Mouse (Mus musculus) left cerebral cortex, postnatal 25 days (tissue): ENCODE measurements around the gene Cdh23. TPM values are rescaled to one million over a fixed set of nuclear protein-coding genes. Genes with fewer than 3 reads are reported as not detected.

Source experiments
- DNase-seq, 2 experiments: peaks; one replicate each; pipeline ENCODE4 v3.0.0; 2022; ENCODE audit warnings: low spot score in 2 of 2, mixed read lengths in 1 of 2
- intact Hi-C: fragments of 180-260 bp; cut with DNase I; formaldehyde crosslinking; loops from one replicate; pipeline ENCODE4 v1.15.1; 2025
- total RNA-seq, 2 experiments: library from RNA; stranded (reverse); gene quantifications; 2 replicates each; pipeline ENCODE4 v1.2.3; 2021

The Cdh23 gene
- total RNA-seq, 2 experiments from 2014 or later: 1.7 to 2.5 TPM

DNA sequence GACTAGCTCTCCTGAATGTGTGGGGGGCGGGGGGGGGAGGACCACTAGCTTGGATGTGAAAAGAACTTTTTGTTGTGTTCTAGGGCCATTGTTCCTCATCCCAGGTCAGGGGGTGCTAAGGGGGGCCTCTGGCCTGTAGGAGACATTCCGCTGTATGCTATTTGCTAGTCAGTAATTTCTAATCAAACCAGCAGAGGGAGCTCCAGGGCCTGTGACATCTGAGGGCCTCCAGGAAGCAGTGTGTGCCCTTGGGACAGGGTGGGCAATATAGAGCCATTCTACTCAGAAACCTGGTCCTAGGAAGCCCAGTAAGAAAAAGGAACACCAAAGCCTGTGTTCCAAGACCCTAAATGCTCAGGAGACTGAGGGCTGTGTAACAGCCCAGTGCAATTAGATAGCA lies 164.9 kb downstream of the Cdh23 start:
- DNase-seq: peak; percentile 45 to 53
- intact Hi-C loops: loop anchor here (1.0 to 5.0 kb wide), 4 partner anchors 156 to 226 kb away; no protein-coding TSS in a partner anchor

DNA sequence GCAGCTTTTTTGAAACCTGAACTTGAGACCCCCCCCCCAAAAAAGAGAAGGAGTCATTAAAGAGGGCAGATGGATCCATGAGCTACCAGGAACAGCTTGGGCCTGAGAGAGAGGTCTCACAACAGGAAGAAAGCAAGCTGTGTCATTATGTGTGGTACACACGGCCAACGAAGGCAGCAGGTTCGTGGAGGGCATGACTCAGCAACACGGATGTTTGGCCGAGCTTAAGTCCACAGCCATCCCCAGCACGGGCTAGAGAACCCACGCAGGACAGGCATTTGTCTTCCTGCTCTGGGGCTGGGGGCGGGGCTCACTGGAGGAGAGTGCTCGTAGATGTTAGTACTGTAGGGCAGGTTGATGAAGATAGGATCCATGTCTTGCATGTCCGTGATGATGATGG lies 165.7 kb downstream of the Cdh23 start:
- no peak for DNase-seq
- intact Hi-C loops: loop anchor here (1.0 to 5.0 kb wide), 4 partner anchors 157 to 227 kb away; no protein-coding TSS in a partner anchor

DNA sequence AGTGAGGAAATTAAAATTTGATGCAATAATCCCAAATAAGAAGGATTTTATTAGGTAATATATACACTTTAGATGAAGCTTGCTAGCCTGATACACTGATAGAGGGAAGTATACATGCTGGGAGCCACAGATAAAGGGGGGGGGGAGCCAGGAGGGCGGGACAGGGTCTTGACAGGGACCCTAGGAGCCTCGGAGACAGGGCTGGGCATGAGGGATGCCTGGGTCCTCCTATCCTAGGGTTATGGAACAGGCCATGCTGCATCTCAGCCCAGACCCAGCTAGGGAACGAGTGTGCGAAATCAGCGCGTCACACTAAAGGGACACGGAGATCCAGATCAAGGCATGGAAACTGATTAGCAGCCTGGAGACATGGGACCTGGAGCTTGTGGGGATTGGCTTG lies 168.3 kb downstream of the Cdh23 start:
- DNase-seq: no peak
- intact Hi-C loops: loop anchor here (5.0 kb wide), 1 partner anchor 106 kb away; no protein-coding TSS in a partner anchor

DNA sequence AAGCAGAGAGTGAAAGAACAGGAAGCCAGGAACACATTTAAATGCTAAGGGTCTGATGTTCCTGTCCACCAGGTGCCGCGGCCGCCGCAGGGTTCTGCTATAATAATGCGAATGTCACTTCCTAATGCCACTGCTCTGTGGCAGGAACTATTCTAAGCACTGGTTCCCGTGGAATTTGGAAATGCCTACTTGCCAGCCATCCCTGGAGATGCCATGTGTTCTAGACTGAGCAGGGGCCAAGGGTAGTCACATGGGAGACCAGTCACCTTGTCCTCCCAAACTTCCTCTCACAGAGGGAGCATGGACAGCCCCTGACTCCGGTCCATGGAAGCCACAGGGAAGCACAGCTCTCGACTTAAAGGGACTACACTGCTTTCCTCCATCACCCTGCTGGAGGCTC lies 171.2 kb downstream of the Cdh23 start:
- no peak for DNase-seq
- intact Hi-C loops: loop anchor here (5.0 kb wide), 1 partner anchor 103 kb away; no protein-coding TSS in a partner anchor

DNA sequence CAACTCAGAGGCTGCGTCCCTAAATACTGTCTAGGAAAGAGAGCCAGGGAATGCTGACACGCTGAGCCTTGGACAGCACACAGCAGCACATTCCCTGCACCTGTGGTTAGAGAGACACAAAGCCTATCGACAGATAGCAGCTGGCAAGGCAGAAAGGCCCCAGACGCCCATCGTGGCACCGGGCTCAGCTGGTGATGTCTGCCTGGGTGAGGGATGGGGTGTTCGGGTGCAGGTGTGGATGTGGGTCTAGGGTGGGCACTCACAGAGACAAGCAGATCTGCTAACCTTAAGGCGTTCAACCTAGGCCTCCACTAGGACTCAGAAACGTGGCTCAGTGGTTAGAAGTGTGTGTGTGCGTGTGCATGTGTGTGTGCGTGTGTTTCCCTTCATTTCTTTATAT lies 180.0 kb downstream of the Cdh23 start:
- intact Hi-C loops: no loop called here
- DNase-seq: no peak

DNA sequence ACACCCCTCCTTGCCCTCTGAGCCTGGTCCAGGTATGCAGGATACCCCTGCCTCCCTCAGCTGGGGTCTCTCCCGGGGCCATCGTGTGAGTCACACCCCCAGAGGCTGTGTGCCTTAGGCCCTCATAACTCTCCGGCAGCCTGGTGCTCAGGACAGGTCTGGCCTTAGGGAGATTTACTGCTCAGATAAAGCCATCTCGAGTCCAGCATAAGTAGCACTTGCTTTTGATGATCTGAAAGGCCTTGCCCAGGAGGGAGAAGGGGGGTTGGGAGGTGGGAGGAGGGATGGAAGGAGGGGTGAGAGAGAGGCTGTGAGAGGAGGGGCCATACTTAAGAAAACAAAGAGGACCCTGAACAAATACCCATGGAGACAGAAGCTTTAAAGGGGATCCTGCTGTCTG lies 197.8 kb downstream of the Cdh23 start:
- intact Hi-C loops: no loop called here

DNA sequence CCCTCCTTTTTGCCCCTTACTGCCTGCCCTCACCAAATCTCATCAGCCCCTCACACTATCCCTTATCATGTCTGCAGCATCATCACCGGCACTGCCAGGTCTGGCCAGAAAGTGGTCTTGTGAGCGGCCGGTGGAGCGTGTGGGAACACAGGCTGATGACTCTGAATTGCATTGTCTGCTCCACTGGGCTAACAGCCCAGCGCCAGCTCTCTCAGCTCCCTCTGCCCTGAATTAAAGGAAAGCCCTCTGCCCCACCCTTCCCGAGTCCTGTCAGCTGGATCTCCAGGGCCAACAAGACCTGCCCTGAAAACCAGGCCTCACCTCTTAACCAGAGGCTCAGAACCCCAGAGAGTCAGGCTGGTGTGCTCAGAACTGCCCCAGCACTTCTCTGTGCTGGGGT lies 201.2 kb downstream of the Cdh23 start:
- no peak for DNase-seq
- intact Hi-C loops: no loop called here

More for the DNA sequence above, 197.8 kb downstream of the Cdh23 start:
- DNase-seq: no peak

DNA sequence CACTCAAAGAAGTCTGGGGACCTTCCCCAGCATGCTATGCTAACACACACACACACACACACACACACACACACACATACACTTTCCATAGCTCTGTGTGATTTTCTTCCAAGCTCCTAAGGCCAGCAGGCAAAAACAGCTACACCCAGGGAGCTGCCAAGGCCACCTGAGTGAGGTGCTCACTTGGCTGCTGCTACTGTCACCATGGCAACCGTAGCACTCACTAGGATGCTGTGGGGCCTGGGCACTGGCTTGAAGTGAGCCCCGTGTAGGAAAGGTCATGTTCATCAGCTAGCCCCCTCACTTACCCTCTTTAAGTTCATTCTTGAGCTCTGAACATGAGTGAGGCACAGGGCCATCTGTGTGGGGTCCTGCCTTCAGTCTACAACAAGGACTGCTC lies 204.8 kb downstream of the Cdh23 start:
- no peak for DNase-seq
- intact Hi-C loops: no loop called here

DNA sequence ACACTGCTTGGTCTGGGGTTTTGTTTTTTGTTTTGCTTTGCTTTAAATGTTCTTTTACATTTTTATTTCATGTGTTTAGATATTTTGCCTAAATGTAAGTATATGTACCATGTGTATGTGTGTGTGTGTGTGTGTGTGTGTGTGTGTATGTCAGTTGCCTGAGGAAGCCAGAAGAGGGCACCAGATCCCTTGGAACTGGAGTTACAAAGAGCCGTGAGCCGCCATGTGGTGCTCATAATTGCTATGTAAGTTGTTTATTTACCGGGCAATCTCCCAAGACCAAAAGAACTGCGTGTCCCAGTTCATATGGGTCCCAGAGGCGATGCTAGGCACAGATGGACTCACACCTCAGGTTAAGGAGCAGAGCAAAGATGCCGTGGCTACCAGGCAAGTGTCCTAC lies 214.9 kb downstream of the Cdh23 start:
- no peak for DNase-seq
- intact Hi-C loops: no loop called here

DNA sequence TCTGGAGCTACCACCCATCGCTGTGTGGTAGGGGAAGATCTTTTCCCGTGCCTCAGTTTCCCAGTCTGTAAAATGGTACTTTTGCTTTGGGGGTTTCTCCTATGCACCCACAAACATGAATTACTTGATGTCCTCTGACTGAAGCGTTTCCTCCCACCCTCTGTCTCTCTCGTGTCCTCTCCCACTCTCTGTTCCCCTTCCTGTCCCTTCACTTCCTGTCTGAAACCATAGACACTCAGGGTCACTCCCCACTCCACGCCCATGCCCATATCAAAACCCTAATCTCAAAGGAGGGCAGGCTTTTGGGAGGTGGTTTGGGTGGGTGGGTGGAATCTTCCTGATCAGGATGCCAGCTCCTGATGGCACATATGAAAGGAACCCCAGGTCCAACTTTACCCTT lies 221.7 kb downstream of the Cdh23 start:
- intact Hi-C loops: no loop called here
- no peak for DNase-seq

DNA sequence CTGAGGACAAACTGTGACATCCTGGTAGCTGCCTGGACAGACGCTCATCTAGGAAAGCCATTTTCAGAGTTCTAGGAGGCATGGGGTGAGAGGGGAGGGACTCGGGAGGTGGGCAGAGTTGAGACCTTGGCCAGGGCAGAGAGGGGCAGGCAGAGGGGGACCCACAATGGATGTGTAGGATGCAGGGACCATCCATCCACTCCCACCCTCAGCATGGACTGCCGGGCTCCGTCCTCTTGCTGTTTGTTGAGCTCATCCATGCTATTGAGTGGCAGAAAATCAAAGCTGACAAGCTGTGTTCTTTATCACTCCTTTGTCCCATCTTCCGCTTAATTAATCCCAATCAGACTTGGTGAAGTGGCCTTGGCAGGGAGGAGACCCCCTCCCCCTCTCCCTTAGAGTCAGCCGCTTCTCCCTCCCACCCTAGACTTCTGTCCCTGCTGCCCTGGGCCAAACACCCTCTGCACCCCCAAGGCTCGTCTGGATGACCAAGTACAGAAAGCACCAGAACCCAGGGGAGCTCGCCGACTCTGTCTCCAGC lies 222.4 kb downstream of the Cdh23 start:
- DNase-seq: no peak
- intact Hi-C loops: no loop called here

DNA sequence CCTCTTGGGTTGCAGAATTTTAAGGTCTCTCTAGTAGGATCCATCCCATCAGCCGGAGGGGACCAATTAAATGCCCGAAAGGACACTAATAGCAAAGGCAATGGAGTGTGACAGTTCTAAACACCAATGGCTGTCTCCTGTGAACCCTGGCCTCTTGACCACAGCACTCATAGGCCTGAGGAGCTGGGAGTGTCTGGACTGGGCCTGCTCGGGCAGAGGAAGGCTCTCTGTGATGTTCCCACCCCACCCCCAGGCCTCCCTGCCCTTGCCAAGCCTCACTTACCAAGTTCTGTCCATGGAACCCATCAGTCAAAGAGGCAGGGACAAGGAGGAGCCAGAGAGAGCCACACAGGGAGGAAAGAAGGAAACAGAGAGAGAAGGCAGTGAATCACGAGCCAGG lies 228.5 kb downstream of the Cdh23 start:
- intact Hi-C loops: no loop called here

DNA sequence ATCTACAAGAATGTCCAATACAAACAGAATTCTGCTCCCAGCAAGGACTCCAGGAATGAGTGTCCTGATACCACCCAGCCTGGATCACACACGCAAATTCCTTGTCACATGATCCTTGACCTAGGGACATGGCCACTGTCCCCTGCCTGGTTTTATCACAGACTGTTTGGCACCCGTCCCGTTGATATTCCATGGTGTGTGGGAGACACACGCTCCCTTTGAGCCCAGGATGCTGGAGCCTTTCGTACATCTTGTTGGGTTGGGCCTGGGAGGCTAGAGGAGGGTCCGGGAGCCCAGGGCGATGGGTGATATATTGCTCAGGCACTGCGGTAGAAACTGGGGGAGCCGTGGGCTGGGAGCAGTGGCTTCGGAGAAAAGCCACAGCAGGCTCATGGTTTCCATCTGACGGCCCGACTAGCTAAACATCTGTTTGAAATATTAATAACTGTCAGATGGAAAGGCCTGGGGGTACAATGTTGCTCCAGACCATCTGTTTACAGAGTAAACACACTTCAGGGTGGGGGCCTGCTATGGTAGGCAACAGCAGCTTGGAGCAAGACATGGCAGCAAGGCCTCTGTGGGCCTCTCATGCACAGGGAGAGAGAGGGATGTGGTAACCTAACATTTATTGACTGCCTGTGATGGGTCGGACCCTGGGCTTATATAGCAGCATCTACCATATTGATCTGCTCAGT lies 232.2 kb downstream of the Cdh23 start:
- no peak for DNase-seq
- intact Hi-C loops: no loop called here

More for the DNA sequence above, 228.5 kb downstream of the Cdh23 start:
- DNase-seq: no peak

DNA sequence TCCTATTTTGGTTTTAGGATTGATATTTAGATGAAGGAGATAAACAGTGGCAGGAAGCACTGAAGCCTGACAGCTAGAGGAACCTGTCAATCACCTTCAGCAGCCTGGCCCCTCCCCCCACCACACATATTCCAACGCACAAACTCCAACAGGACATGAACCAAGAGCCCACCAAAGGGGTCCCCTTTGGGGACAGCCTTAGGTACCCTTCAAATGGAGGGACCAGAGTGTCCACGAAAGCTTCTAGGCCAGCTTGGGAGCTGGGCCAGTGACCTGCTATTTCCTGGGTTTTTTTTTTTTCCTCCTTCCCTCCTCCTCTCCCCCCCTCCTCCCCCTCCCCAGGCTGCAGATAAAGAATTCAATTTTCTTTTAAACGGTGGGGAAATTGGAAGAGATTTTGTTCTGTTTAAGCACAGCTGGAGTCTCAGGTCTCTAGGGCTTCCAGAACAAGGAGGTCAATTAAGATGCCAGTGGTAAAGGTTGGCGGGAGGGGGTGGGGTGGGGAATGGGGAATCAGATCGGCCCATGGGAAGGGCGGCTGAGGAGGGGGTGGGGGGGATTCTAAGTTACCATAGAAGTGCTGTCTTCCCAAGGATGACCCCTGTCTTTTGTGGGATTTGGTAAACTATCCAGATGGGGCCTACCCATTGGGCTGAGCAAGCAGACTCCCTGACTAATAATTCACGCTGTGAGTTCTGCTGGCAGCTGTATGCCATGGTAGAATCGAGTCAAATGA lies 239.5 kb downstream of the Cdh23 start:
- intact Hi-C loops: no loop called here
- no peak for DNase-seq

DNA sequence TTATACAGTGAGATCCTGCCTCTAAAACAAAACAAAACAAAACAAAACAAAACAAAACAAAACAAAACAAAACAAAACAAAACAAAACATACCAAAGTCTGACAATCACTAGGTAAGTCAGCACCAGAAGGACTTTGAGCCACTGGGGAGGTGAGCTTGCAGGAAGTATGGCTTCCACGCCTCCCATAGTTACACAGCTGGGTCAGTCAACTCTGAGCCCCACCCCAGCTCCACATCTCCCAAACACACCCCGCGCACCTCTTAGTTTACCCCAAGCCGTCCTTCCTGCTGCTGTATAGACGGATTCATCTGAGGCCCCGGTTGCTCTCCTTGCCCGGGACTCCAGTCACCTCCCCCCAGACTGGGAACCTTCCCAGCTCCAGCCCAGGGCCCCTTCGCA lies 241.1 kb downstream of the Cdh23 start:
- intact Hi-C loops: no loop called here
- no peak for DNase-seq

DNA sequence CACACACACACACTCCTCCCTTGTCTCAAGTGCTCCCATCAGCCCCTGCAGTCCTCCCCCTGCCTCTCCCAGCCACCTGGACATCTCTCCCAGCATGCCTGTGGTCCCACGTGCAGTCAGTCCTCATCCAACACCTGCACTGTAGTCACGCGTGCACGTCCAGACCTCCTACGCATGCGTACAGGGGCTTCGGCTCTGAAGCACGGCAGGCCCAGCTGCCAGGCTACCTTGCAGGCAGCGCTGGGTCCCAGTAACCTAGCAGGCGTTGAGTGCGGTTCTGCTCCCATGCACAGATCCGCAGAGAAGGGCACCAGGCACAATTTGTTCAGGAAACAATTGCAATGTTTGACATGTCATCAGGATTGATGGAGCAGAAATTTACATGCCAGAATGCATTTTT lies 249.1 kb downstream of the Cdh23 start:
- DNase-seq: peak in 1 of 2 experiments; percentile 2
- intact Hi-C loops: no loop called here

DNA sequence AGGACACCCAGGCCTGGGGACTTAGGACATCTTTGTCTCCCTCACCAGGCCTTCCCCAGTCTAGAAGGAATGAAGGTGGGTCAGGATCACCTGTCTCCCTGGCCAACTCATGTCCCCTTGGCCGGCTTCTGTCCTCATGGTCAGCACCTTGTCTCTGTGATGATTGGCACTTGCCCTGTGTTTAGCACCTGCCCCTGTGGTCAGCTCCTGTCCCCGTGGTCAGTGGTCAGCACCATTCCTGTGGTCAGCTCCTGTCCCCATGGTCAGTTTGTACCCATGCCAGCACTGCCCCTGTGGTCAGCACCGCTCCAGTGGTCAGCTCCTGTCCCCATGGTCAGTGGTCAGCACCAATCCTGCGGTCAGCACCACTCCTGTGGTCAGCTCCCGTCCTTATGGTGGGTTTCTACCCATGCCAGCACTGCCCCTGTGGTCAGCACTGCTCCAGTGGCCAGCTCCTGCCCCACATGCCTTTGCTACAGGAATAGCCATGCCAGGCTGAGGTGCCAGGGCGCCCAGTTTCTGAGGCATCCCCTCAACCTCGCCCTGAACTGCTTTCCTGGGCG lies 251.2 kb downstream of the Cdh23 start:
- intact Hi-C loops: no loop called here
- no peak for DNase-seq

DNA sequence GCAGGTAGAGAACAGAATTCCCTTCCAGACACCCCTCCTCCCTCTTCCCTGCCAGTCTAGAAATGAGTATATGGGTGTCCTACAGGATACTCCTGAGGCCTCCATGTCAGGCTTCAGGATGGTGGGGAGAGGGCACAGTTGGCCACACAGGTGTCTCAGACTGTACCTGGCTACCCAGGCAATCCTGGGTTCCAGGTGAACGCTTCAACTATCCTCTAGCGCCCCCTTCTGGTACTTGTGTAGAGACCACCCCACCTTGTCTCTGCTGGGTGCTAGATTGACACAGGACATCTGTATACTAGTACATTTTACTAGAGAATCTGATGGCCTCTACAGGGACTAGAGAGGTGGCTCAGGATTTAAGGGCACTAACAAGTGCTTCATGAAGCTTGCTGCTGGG lies 253.2 kb downstream of the Cdh23 start:
- DNase-seq: no peak
- intact Hi-C loops: no loop called here

DNA sequence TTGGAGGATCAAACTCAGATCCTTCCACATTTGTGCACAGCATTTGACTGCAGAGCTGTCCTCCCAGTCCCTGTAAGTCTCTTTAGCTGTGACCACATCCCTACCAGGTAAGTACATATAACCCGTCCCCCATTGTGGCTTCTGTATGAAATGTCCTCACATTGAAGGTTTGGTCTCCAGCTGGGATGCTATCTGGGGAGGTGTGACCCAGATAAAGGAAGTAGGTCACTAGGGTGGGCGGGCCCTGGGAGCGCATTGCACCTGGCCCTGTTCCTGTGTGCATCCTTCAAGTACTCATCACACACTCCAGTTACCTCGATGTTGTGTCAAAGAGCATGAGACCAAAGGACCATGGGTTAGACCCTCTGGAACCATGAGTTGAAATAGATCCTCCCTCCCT lies 254.0 kb downstream of the Cdh23 start:
- intact Hi-C loops: no loop called here
- DNase-seq: no peak

DNA sequence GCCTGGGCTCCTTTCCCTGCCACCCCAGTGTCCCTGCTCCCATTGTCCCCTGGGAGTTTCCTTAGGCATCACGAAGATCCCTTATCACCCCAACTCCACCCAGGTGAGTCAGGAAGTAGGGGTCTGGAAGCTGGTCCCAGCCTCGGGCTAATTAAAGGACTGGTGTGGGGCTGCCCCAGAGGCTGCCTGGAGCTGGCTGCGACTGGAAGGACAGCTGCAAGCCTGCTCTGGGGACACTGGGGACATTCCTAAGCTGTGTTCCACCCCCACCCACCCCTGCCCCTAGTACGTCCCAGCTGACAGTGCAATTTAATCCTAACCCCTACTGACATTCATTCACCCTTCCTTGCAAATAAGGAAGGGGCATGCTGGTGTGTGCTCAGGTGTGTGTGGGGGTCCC lies 263.6 kb downstream of the Cdh23 start:
- intact Hi-C loops: no loop called here
- DNase-seq: no peak

DNA sequence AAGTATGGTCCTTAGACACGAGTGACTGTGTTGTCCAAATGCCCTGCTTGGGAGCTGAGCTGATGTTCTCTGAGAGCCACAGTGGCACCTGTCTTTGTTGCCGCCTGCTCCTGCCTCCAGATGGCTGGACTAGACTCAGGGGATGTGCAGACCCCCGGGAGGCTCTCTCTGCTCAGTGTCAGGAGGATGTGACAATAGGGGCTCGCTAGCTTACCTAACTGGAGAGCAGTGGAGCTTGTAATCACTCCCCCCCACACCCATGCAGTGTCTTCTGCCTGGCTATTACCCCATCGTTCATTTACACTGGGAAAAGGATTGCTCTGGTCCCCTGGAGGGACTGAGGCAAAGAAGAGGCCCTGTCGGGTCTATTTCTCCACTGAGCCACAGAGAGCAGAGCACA lies 265.7 kb downstream of the Cdh23 start:
- DNase-seq: no peak
- intact Hi-C loops: no loop called here
